Mouse (Mus musculus) embryonic facial prominence, embryonic 14.5 days (tissue): Measurements from ENCODE around the gene Mbtd1. TPM values are rescaled to one million over a fixed set of nuclear protein-coding genes. Genes with fewer than 3 reads are reported as not detected.
A peak's percentile ranks its signal among the peaks of the same experiment; 100 is the strongest.

Source experiments
- ATAC-seq: fragments of 200-750 bp; cut with Nextera tagmentation; 2 replicates; pipeline ENCODE4 v1.8.0; 2017; ENCODE audit warnings: low read depth, moderate number of reproducible peaks, moderate TSS enrichment
- DNase-seq: peaks from one replicate; pipeline ENCODE4 v3.0.0-alpha.2; 2015; ENCODE audit warnings: low spot score
- H3K27ac ChIP-seq: fragments of 300-500 bp; sonication (generic); replicated peaks from 2 replicates; pipeline ENCODE4 v1.5.1; 2014; ENCODE audit warnings: low read depth, mild to moderate bottlenecking, low read length, moderate library complexity
- H3K27me3 ChIP-seq: fragments of 300-500 bp; sonication (generic); replicated peaks from 2 replicates; pipeline ENCODE4 v1.6.1; 2014; ENCODE audit warnings: low read length; ENCODE audit not compliant: control insufficient read depth, insufficient read depth
- H3K36me3 ChIP-seq: fragments of 300-500 bp; sonication (generic); 2 replicates; pipeline ENCODE4 v1.6.1; 2014; ENCODE audit warnings: low read length, mixed read lengths; ENCODE audit not compliant: control insufficient read depth, insufficient read depth
- H3K4me1 ChIP-seq: fragments of 300-500 bp; sonication (generic); 2 replicates; pipeline ENCODE4 v1.6.1; 2014; ENCODE audit warnings: antibody characterized with exemption, low read length; ENCODE audit not compliant: control insufficient read depth, insufficient read depth
- H3K4me2 ChIP-seq: fragments of 300-500 bp; sonication (generic); 2 replicates; pipeline ENCODE4 v1.6.1; 2014; ENCODE audit warnings: low read depth, mild to moderate bottlenecking, low read length, moderate library complexity, mixed read lengths
- H3K4me3 ChIP-seq: fragments of 300-500 bp; sonication (generic); 2 replicates; pipeline ENCODE4 v1.5.1; 2014; ENCODE audit warnings: low read depth, mild to moderate bottlenecking, low read length
- H3K9ac ChIP-seq: fragments of 300-500 bp; sonication (generic); 2 replicates; pipeline ENCODE4 v1.6.1; 2014; ENCODE audit warnings: low read depth, mild to moderate bottlenecking, low read length, moderate library complexity, mixed read lengths
- H3K9me3 ChIP-seq: fragments of 300-500 bp; sonication (generic); 2 replicates; pipeline ENCODE4 v1.6.1; 2016; ENCODE audit warnings: low read length; ENCODE audit not compliant: control insufficient read depth
- WGBS: fragments of 180-500 bp; shearing (Covaris S2); extraction: QIAGEN DNeasy Blood & Tissue Kit; methylation state at CpG from one replicate; pipeline ENCODE4 v1.1.7; 2014; 5-methylcytosine and 5-hydroxymethylcytosine counted together
- polyA plus RNA-seq: library from polyadenylated mRNA; unstranded; fragments of >200 nt; fragmentation: Nextera tagmentation; extraction: Ambion mirVana; gene quantifications from 2 replicates; pipeline ENCODE4 v1.2.1, GENCODE M21; 2014

The Mbtd1 gene
- polyA plus RNA-seq: 17.3 and 22.2 TPM in 2 replicates

- Histone ChIP-seq H3K9ac (peak within 1 kb of the TSS; percentile 92), H3K27ac (peak within 1 kb of the TSS; percentile 92), H3K9me3 (no peaks in the 10 kb centered on the region), H3K4me2 (peak within 1 kb of the TSS; percentile 89), H3K36me3 (peaks cover 23% of the 10 kb centered on the region), H3K27me3 (no peaks in the 10 kb centered on the region), H3K4me3 (peak within 1 kb of the TSS; percentile 100), H3K4me1 (peaks cover 23% of the 10 kb centered on the region)
- under 1% methylated on average over 38 of the region's 83 CpGs for WGBS
- DNase-seq (peak; percentile 98), ATAC-seq (peak; percentile 96)
Observed at GRCm38 (mm10) chr11:93885572-93886410, at the start of gene Mbtd1, which contains the start of gene Utp18. Gene Mbtd1 (plus strand): TSS chr11:93885852. Gene Utp18 (minus strand): TSS chr11:93885766.

DNA sequence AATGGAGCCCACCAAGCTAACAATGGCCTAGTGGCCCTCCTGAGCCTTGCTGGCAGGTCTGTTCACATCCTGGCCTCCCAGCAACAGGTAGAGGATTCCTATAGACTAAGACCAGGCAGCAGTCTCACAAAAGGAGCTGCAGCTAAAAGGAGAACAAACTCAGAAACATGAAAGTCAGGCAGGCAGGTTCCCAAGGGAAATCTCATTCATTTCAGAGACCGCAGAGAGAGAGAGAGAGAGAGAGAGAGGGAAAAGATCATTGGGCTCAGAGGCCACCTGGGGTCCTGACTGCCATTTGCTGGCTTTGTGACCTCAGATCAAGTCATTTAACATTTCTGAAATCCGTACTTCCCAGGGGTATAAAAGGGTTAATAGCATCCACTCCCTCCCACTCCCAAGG is 38.3 kb upstream of the Mbtd1 start:
- Histone ChIP-seq H3K9ac (no peak overlapping the region), H3K36me3 (no peaks in the 10 kb centered on the region), H3K4me2 (no peak overlapping the region), H3K4me1 (no peaks in the 10 kb centered on the region), H3K9me3 (no peaks in the 10 kb centered on the region), H3K27me3 (no peaks in the 10 kb centered on the region), H3K4me3 (no peak overlapping the region), H3K27ac (no peak overlapping the region)
- ATAC-seq: no peak
- WGBS: 29% methylated on average over 2 of the region's 2 CpGs
- DNase-seq: no peak

DNA sequence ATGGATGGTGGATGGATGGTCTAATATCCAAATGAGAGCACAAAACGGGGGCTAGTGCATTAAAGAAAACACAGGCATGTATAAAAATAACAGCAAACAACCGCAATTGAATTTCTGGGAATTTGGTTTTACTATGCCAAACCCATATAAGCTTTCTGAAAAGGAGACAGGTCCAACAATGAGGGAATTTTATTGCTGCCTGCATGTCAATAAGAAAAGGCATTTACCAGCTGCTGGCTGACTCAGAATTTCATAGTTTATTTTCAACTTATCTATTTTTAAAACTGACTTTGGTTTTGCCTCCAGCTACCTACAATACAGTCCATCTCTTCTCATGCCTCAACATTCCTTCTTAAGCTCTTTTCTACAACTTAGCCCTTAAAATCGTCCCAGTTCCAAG is 33.1 kb upstream of the Mbtd1 start:
- no peaks in the 10 kb centered on the region for H3K36me3 ChIP-seq
- ATAC-seq (no peak), DNase-seq (no peak)
- H3K4me2 ChIP-seq: no peak overlapping the region
- H3K9me3 ChIP-seq: no peaks in the 10 kb centered on the region
- H3K9ac ChIP-seq: no peak overlapping the region
- H3K27me3 ChIP-seq: no peaks in the 10 kb centered on the region
- WGBS: 76% methylated on average over 3 of the region's 3 CpGs
- H3K27ac ChIP-seq: no peak overlapping the region
- no peak overlapping the region for H3K4me3 ChIP-seq
- H3K4me1 ChIP-seq: no peaks in the 10 kb centered on the region

DNA sequence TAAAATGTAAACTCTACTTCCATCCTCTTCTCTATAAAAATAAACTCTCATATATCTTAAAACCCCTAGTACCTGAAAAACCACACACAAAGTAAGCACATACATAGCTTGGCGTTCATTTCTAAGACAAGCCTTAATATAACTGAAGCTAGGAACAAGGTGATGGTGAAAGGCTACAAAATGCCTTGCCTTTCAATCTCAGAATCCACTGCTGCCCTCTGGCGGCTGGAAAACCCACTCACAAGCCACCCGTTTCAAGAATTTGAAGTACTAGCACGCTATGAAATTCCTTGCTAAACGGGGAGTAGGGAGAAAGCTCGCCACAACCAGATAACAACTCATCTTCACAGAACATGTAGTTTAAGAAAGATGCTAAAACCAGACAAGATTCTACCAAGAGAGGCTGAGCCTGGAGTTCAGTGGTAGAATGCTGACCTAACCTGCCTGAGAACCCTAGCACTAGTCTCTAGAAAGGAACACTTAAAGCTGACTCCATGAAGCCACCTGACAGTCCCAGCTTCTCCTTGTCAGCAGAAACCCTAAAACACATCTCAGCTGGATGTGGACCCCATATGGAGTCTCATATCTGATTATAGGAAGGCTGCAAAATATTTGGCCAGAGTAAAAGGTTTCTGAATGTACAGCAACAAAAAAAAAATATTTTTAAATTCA is 29.2 kb upstream of the Mbtd1 start:
- ATAC-seq: no peak
- H3K27me3 ChIP-seq: no peaks in the 10 kb centered on the region
- 6% methylated on average over 6 of the region's 6 CpGs for WGBS
- no peak overlapping the region for H3K4me2 ChIP-seq
- H3K9me3 ChIP-seq: no peaks in the 10 kb centered on the region
- no peaks in the 10 kb centered on the region for H3K4me1 ChIP-seq
- peak; percentile 78 for DNase-seq
- H3K9ac ChIP-seq: no peak overlapping the region
- H3K27ac ChIP-seq: no peak overlapping the region
- no peak overlapping the region for H3K4me3 ChIP-seq
- H3K36me3 ChIP-seq: peaks cover 19% of the 10 kb centered on the region; the same call in 1 of the 2 replicates

DNA sequence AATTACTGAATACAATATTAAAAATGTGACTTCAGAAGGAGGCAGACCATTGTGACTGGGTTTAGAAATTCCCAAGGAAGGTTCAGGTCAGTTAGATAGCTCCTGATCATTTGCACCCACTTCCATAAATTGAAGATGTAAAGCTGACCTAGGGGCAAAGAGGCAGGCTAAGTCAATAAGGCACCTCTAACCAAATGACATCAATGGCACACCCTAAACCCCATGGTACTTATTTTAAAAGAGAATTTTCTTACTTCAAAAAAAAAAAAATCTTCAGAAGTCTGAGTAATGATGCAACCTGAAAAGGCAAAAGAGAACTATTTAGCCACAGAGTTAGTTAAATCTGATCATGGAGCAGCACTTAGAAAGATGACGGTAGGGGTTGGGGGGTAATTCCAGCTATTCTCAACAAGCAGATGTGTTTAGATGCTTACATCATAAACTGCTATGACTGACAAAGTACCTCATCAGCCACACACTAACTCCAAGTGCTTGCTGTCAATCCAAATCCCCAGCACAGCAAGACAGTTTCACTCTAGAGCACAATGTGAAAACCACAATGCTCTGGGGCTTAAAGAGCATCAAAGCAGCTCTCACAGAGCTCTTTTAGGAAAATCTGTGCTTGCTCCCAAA is 25.0 kb upstream of the Mbtd1 start:
- DNase-seq (no peak), ATAC-seq (no peak)
- Histone ChIP-seq H3K27ac (no peak overlapping the region), H3K4me1 (no peaks in the 10 kb centered on the region), H3K9ac (no peak overlapping the region), H3K4me3 (no peak overlapping the region), H3K9me3 (no peaks in the 10 kb centered on the region), H3K36me3 (peaks cover 37% of the 10 kb centered on the region), H3K4me2 (no peak overlapping the region), H3K27me3 (no peaks in the 10 kb centered on the region)
- 74% methylated on average over 1 of the region's 1 CpGs for WGBS

- H3K4me1 ChIP-seq: no peaks in the 10 kb centered on the region
- no peak overlapping the region for H3K4me3 ChIP-seq
- ATAC-seq: no peak
- H3K9me3 ChIP-seq: no peaks in the 10 kb centered on the region
- H3K27ac ChIP-seq: no peak overlapping the region
- H3K9ac ChIP-seq: no peak overlapping the region
- H3K4me2 ChIP-seq: no peak overlapping the region
- WGBS: 85% methylated on average over 2 of the region's 2 CpGs
- no peaks in the 10 kb centered on the region for H3K27me3 ChIP-seq
- peaks cover 42% of the 10 kb centered on the region for H3K36me3 ChIP-seq
- no peak for DNase-seq
Observed at GRCm38 (mm10) chr11:93861193-93861592, 24.5 kb upstream of the Mbtd1 start.

- no peak overlapping the region for H3K27ac ChIP-seq
- H3K9ac ChIP-seq: no peak overlapping the region
- no peak overlapping the region for H3K4me2 ChIP-seq
- H3K36me3 ChIP-seq: peaks cover 51% of the 10 kb centered on the region
- no peak for DNase-seq
- no peaks in the 10 kb centered on the region for H3K9me3 ChIP-seq
- 91% methylated on average over 4 of the region's 4 CpGs for WGBS
- no peak for ATAC-seq
- H3K4me1 ChIP-seq: no peaks in the 10 kb centered on the region
- no peak overlapping the region for H3K4me3 ChIP-seq
- no peaks in the 10 kb centered on the region for H3K27me3 ChIP-seq
Observed at GRCm38 (mm10) chr11:93862045-93862623, 23.5 kb upstream of the Mbtd1 start.

DNA sequence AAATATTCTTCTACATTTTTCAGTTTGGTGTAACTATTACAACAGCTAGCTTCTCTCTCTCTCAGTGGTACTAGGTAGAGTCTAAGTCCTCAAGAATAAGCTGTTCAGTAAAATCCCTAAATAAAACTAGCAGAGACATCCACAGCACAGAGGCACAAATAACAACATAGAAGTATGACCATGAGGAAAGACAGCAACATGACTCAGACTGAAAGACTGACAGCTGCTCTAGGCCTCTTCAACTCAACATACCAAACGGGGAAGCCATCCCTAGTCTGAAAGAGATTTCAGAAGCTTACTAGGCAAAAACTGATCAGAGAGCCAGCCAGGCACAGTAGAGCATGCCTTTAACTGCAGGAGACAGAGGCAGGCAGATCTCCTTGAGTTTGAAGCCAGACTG is 23.0 kb upstream of the Mbtd1 start:
- H3K36me3 ChIP-seq: peaks cover 56% of the 10 kb centered on the region
- H3K4me3 ChIP-seq: no peak overlapping the region
- no peaks in the 10 kb centered on the region for H3K4me1 ChIP-seq
- WGBS: 89% methylated on average over 1 of the region's 1 CpGs
- H3K9me3 ChIP-seq: no peaks in the 10 kb centered on the region
- H3K27me3 ChIP-seq: no peaks in the 10 kb centered on the region
- H3K9ac ChIP-seq: no peak overlapping the region
- no peak overlapping the region for H3K27ac ChIP-seq
- H3K4me2 ChIP-seq: no peak overlapping the region
- DNase-seq: no peak
- no peak for ATAC-seq
